Mouse (Mus musculus) heart, embryonic 13.5 days (tissue): ENCODE measurements around the gene Morn4. TPM values are rescaled to one million over a fixed set of nuclear protein-coding genes. Genes with fewer than 3 reads are reported as not detected.

Experiments
- ATAC-seq: fragments of 200-750 bp; cut with Nextera tagmentation; 2 replicates; pipeline ENCODE4 v1.8.0; 2017; ENCODE audit warnings: moderate TSS enrichment; ENCODE audit not compliant: insufficient number of reproducible peaks, low FRiP score, low TSS enrichment; ENCODE audit errors: extremely low read depth
- H3K27ac ChIP-seq: fragments of 300-500 bp; sonication (generic); replicated peaks from 2 replicates; pipeline ENCODE4 v1.5.1; 2015; ENCODE audit warnings: moderate library complexity, mild to moderate bottlenecking, inconsistent platforms
- H3K27me3 ChIP-seq: fragments of 300-500 bp; sonication (generic); replicated peaks from 2 replicates; pipeline ENCODE4 v1.6.1; 2015; ENCODE audit warnings: mild to moderate bottlenecking, inconsistent platforms
- H3K36me3 ChIP-seq: fragments of 300-500 bp; sonication (generic); 2 replicates; pipeline ENCODE4 v1.6.1; 2015; ENCODE audit warnings: mild to moderate bottlenecking, inconsistent platforms
- H3K4me1 ChIP-seq: fragments of 300-500 bp; sonication (generic); 2 replicates; pipeline ENCODE4 v1.6.1; 2015; ENCODE audit warnings: inconsistent platforms
- H3K4me2 ChIP-seq: fragments of 300-500 bp; sonication (generic); 2 replicates; pipeline ENCODE4 v1.6.1; 2015; ENCODE audit warnings: inconsistent platforms, mild to moderate bottlenecking, moderate library complexity
- H3K4me3 ChIP-seq: fragments of 300-500 bp; sonication (generic); 2 replicates; pipeline ENCODE4 v1.5.1; 2015; ENCODE audit warnings: moderate library complexity, mild to moderate bottlenecking, inconsistent platforms
- H3K9ac ChIP-seq: fragments of 300-500 bp; sonication (generic); 2 replicates; pipeline ENCODE4 v1.6.1; 2015; ENCODE audit warnings: inconsistent platforms, mild to moderate bottlenecking, moderate library complexity
- H3K9me3 ChIP-seq: fragments of 300-500 bp; sonication (generic); 2 replicates; pipeline ENCODE4 v1.6.1; 2016; ENCODE audit warnings: inconsistent platforms
- WGBS: fragments of 180-500 bp; shearing (Covaris S2); methylation state at CpG from one replicate; pipeline ENCODE4 v1.1.7; 2015; ENCODE audit warnings: mixed read lengths; 5-methylcytosine and 5-hydroxymethylcytosine counted together
- polyA plus RNA-seq: library from polyadenylated mRNA; unstranded; fragments of >200 nt; fragmentation: Nextera tagmentation; extraction: Ambion mirVana; gene quantifications from 2 replicates; pipeline ENCODE4 v1.2.1, GENCODE M21; 2015

The Morn4 gene
- polyA plus RNA-seq, 1 experiment from 2014 or later, result 15.3 TPM

DNA sequence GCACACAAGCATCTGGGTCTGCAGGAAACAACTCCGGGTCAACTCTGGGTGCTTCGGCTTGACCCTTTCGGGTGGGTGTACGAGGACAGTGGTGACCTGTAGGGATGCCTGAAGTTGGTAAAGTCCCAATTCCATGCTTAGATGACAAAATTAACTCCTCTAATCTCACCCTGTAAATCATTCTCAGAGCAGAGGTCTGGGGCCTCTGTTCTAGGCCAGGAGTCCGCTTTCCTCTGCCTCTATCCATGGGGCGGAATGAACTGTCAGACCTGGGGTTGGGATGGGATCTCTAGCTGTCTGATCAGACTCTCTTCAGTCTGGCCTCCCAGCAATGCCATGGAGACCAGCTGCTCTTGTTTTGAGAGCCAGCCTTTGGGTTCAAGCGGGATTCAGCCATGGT lies 24.7 kb downstream of the Morn4 start:
- 80% methylated on average over 7 of the region's 7 CpGs for WGBS
- Histone ChIP-seq H3K36me3 (no peaks in the 10 kb centered on the region), H3K4me3 (no peak overlapping the region), H3K4me2 (no peak overlapping the region), H3K27me3 (no peaks in the 10 kb centered on the region), H3K27ac (no peak overlapping the region), H3K4me1 (no peaks in the 10 kb centered on the region), H3K9ac (no peak overlapping the region), H3K9me3 (no peaks in the 10 kb centered on the region)
- ATAC-seq, result no peak

DNA sequence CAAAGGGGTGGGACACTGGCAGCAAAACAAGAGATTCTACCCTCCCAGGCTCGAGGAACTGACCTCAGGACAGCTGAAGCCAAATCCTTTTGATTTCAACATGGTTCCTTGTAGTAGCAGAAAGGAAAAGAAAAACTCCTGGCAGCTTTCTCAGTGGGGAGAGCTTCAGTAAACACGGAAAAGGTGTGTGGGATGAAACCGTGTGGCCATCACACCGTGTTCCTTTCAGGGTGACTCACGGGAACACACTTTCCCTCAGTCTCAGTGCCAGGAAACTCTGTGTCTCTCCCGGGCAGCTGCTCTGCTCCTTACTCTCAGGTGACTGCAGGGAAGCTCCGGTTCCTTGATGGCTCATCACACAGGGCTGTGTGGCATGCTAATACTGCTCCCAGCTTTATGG lies 27.7 kb downstream of the Morn4 start:
- Histone ChIP-seq H3K4me3 (no peak overlapping the region), H3K27ac (no peak overlapping the region), H3K36me3 (no peaks in the 10 kb centered on the region), H3K4me2 (no peak overlapping the region), H3K27me3 (no peaks in the 10 kb centered on the region), H3K4me1 (no peaks in the 10 kb centered on the region), H3K9ac (no peak overlapping the region), H3K9me3 (no peaks in the 10 kb centered on the region)
- no peak for ATAC-seq
- WGBS, result 65% methylated on average over 7 of the region's 7 CpGs

DNA sequence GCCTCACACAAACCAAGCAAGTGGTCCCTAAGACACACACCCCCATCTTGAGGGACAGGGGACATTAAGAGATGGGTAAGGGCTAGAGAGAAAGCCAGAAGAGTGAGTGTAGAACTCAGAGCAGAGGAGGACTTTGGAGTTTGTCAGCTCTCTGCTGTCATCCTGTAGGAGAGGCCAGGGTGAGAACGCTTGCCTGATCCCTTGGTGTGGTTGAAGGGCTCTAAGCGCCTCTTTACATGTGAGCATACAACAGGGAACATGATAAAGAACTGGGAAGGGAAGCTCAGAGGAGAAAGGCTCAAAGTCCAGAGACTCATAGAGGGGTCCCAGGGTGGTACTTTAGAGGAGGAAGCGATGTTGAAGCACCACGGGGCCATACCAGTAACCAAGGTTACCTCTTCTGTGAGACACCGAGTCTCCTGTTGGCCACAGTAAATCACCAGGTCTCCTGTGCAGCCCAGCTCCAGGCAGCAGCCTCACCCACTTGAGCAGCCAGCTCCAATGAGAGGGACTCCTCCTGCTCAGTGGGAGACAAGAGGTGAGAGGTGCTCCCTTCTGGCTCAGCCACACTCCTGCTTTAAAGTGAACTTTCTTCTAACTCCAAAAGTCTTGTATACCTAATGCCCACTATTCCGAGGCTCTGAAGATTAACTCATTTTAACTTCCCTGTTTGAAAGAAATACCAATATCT lies 29.3 kb downstream of the Morn4 start:
- Histone ChIP-seq H3K9ac (no peak overlapping the region), H3K27ac (no peak overlapping the region), H3K9me3 (no peaks in the 10 kb centered on the region), H3K4me1 (no peaks in the 10 kb centered on the region), H3K4me3 (no peak overlapping the region), H3K36me3 (no peaks in the 10 kb centered on the region), H3K27me3 (no peaks in the 10 kb centered on the region), H3K4me2 (no peak overlapping the region)
- 71% methylated on average over 6 of the region's 6 CpGs for WGBS
- no peak for ATAC-seq

DNA sequence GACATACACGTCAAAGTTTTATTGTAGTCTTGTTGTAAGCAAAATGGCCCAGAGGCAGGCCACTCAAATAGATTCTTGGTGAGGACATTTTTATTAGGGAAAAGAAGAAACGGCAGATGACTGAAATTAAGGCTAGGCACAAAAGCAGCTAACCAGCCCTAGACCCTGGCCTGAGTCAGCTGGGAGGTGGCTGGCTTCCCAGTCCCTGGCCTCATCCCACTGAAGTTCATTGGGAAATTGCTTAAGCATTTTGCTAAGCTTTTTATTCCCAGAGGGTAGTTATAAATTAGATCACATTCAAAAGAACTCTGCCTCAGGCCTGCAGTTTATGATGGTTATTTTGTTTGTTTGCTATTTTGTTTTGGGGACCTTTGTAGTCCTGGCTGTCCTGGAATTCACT lies 30.3 kb downstream of the Morn4 start:
- no peak for ATAC-seq
- Histone ChIP-seq H3K9ac (no peak overlapping the region), H3K27me3 (no peaks in the 10 kb centered on the region), H3K4me1 (no peaks in the 10 kb centered on the region), H3K36me3 (no peaks in the 10 kb centered on the region), H3K27ac (no peak overlapping the region), H3K4me3 (no peak overlapping the region), H3K4me2 (no peak overlapping the region), H3K9me3 (no peaks in the 10 kb centered on the region)
- WGBS, result 72% methylated on average over 2 of the region's 2 CpGs

DNA sequence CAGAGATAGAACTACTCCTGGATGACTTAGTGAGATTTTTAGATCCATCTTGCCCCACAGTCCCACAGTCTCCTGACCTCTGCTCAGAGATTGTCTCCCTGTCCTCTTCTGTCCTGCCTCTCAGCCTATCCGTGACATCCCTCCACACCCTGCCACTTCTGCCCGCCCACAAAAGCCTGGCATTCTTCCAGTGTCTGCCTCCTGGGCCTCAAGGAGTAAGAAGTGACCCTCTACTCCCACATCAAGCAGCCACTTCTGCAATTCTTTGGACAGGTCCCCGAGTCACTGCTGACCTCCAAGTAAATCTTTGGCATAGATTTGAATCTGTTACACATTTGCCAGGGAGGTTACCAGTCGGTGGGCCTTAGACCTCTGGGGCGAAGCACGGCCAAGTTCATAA lies 31.9 kb downstream of the Morn4 start:
- 58% methylated on average over 6 of the region's 6 CpGs for WGBS
- Histone ChIP-seq H3K4me2 (no peak overlapping the region), H3K9ac (no peak overlapping the region), H3K4me1 (no peaks in the 10 kb centered on the region), H3K9me3 (no peaks in the 10 kb centered on the region), H3K36me3 (no peaks in the 10 kb centered on the region), H3K27ac (no peak overlapping the region), H3K27me3 (no peaks in the 10 kb centered on the region), H3K4me3 (no peak overlapping the region)
- no peak for ATAC-seq

DNA sequence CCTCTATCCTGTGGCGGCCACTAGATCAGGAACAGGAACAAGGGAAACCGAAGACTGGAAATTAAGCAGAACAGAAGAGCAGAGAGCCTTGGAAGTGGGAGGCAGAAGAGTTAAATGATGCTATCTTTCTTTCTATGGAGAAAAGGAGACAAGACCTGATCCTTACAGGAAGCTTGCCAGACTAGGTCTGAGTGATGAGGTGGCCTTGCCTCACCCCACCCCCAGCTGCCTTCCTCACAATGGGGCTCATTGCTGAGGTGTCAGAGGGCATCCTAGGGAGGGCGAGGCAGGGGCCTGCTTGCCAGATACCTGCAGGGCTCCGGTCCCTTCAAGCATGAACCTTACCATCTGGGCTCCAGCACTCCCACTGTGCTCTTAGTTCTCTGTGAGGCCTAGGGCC lies 34.2 kb downstream of the Morn4 start, which contains the start of gene 4933411K16Rik:
Gene 4933411K16Rik, plus strand, starts transcription at position 301 of the 400 bp plus-strand sequence.
- H3K4me2 ChIP-seq, result no peak within 1 kb of the TSS
- no peaks in the 10 kb centered on the region for H3K36me3 ChIP-seq
- H3K9ac ChIP-seq, result no peak within 1 kb of the TSS
- no peak within 1 kb of the TSS for H3K4me3 ChIP-seq
- no peak for ATAC-seq
- 66% methylated on average over 4 of the region's 4 CpGs for WGBS
- H3K27ac ChIP-seq, result no peak within 1 kb of the TSS
- H3K9me3 ChIP-seq, result no peaks in the 10 kb centered on the region
- no peaks in the 10 kb centered on the region for H3K4me1 ChIP-seq
- no peaks in the 10 kb centered on the region for H3K27me3 ChIP-seq

DNA sequence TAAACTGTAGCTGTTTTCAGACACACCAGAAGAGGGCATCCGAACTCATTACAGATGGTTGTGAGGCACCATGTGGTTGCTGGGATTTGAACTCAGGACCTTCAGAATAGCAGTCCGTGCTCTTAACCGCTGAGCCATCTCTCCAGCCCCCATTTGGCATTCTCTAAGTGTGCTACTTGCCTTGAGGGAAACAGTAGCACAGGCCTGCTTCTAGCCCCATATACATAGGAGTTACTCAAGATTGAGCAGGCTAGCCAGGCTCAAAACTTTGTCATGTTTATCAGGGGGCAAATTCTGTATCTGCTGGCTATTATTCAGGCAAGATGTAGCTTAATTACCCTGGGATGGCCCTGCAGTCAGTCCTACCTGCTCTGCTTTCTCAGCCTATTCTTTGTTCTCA lies 34.8 kb downstream of the Morn4 start:
- no peak for ATAC-seq
- Histone ChIP-seq H3K27ac (no peak overlapping the region), H3K9ac (no peak overlapping the region), H3K4me1 (no peaks in the 10 kb centered on the region), H3K4me3 (no peak overlapping the region), H3K36me3 (no peaks in the 10 kb centered on the region), H3K4me2 (no peak overlapping the region), H3K27me3 (no peaks in the 10 kb centered on the region), H3K9me3 (no peaks in the 10 kb centered on the region)
- WGBS, result 78% methylated on average over 3 of the region's 3 CpGs

DNA sequence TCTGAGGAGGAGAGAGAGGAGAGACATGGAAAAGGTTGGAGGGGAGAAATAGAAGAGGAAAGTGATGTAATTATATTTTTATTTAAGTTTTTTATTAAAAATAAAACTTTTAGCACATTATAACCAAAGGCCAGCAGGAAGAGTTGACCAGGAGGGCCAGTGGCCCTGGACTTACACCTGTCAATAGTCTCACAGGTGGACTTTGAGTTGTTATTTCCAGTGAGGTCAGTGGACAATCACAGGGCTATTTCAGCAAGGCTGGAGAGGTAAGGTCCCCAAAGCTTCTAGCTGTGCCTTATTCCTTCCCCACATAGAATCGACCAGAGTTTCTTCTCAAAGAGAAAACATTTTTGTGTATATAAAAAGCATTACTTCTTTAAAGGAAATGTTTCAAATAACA lies 35.9 kb downstream of the Morn4 start:
- Histone ChIP-seq H3K36me3 (no peaks in the 10 kb centered on the region), H3K4me1 (peaks cover 7% of the 10 kb centered on the region), H3K9me3 (no peaks in the 10 kb centered on the region), H3K27me3 (no peaks in the 10 kb centered on the region), H3K4me3 (no peak overlapping the region), H3K4me2 (no peak overlapping the region), H3K27ac (no peak overlapping the region), H3K9ac (no peak overlapping the region)
- ATAC-seq, result no peak
- WGBS, result 69% methylated on average over 1 of the region's 1 CpGs

DNA sequence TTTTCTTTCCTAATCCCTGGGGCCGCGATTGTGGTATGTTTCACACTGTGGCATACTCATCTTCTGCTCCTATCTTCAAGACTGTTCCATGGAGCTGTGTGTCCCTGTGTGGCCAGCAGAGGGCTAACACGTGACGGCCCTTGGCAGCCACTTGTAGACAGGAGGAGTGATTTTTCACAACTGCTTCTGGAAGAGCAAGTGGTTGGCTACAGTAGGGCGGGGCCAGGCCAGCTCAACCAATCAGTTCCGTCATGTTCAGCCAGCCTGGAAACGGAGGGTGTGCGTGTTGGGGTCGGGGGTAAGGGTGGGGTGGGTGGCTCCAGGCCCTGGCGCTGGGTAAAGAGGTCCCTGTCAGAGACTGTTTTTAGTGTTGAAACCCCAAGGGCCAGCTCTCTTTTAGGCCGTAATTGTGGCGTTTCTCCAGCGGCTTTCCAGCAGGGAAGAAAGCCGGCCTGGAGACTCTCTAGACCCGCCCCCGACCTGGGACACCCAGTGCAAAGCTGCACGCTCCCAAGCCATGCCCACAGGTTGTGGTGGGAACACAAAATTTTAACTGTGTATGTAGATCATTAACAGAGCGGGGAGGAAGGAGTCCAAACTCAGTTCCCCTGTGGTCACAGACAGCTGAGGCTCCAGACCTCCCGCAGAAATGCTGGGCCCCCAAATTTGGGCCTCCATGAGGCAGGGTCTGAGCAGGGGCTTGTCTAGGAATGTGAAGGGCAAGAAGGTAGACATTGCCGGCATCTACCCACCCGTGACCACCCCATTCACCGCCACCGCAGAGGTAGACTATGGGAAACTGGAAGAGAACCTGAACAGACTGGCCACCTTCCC lies 40.7 kb downstream of the Morn4 start, which contains the start of gene Hoga1:
Gene Hoga1, plus strand, starts transcription at position 342 of the 834 bp plus-strand sequence.
- 23% methylated on average over 23 of the region's 23 CpGs for WGBS
- Histone ChIP-seq H3K27ac (no peak within 1 kb of the TSS), H3K4me1 (peaks cover 9% of the 10 kb centered on the region), H3K27me3 (peaks cover 5% of the 10 kb centered on the region), H3K9me3 (no peaks in the 10 kb centered on the region), H3K9ac (peak within 1 kb of the TSS; percentile 66), H3K4me3 (peak within 1 kb of the TSS; percentile 48), H3K4me2 (peak within 1 kb of the TSS; percentile 65), H3K36me3 (no peaks in the 10 kb centered on the region)
- ATAC-seq, result peak; percentile 70; the same call in 1 of the 2 replicates

DNA sequence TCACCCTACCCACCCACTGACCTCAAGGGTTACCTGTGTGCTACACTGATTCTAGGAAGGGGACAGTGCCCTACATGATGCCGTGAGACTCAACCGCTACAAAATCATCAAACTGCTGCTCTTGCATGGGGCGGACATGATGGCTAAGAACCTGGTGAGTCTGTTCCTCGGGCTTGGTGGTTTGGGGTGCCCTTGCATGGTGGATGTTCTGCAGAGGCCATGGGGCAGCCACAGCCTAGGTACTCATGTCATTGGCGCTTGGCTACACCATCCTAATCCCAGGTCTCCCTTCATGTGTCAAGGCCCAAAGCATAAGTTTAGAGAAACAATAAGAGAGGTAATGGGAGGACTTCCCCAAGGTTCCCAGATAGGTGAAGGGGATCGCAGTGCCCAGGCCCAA lies 42.2 kb downstream of the Morn4 start:
- Histone ChIP-seq H3K27ac (no peak overlapping the region), H3K9ac (no peak overlapping the region), H3K36me3 (no peaks in the 10 kb centered on the region), H3K4me3 (no peak overlapping the region), H3K27me3 (peaks cover 20% of the 10 kb centered on the region), H3K9me3 (no peaks in the 10 kb centered on the region), H3K4me2 (no peak overlapping the region), H3K4me1 (peaks cover 9% of the 10 kb centered on the region)
- WGBS, result 93% methylated on average over 6 of the region's 6 CpGs
- no peak for ATAC-seq

DNA sequence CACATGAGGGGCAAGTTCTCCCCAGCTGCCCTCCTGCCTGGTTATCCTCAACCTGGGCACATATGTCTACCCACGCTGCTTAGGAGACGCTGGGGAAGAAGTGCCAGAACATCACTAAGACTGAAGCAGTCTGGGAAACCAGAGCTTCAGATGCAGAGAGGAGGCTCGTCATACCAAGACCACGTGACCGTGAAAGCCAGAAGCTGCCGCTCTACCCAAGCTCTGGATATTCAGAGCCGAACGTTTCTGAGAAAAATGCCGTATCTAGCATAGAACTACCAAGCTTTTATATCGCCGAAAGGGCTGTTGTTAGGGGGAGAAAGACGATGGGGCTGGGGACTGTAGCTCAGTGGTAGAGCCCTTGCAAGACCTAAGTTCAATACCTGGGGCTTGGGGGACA lies 47.8 kb downstream of the Morn4 start:
- Histone ChIP-seq H3K9ac (no peak overlapping the region), H3K4me2 (no peak overlapping the region), H3K4me3 (no peak overlapping the region), H3K4me1 (peaks cover 26% of the 10 kb centered on the region), H3K27me3 (peaks cover 24% of the 10 kb centered on the region), H3K36me3 (peaks cover 14% of the 10 kb centered on the region), H3K9me3 (no peaks in the 10 kb centered on the region), H3K27ac (no peak overlapping the region)
- WGBS, result 85% methylated on average over 12 of the region's 12 CpGs
- no peak for ATAC-seq
